Mouse (Mus musculus): Measurements from ENCODE around the gene Mmgt2.

DNA sequence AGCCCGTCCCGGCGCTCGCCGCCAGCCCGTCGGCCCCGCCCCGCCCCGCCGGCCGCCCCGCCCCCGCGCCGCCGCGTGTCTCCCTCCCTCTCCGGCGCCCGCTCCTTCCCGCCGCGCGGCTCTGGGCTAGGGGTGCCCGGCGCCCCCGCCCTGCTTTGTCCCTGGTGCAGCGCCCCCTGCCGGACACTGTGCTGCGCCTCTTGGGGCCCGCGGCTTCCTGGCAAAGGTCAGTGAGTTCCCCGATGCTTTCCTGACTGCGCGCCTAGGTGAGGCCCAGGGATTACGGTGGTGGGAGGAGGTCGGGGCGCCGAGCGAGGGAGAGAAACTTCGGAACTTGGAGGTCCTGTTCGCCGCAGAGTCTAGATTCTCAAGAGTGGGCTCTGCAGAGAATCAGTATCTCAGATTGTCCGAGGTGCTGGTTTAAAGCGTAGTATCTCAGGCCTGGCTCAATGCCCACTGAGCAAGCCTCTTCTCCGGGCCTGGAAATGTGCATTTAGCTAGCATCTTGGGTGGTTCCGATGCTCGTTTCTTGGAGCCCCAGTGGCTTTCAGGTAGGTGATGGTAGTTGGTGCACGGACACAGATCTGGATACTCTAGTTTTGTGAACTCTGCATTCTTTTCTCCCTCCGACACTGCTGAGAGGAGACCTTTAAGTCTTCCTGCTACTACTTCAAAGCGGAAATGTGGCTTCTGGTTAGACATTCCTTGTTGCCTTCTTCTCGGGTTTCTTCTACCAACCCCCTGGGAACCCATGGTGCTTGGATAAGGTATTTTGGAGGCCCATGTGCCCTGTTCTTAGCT is at the start of gene Mmgt2:
- TF ChIP-seq CTCF (IDR thresholded peaks at IDR 0.05; ENCODE audit: control insufficient read depth, insufficient read depth, insufficient read length) = peak; percentile 98
- no peak for TF ChIP-seq MYOG (IDR thresholded peaks at IDR 0.05; ENCODE audit: control insufficient read depth, extremely low read depth, insufficient read length)
- no peak for TF ChIP-seq USF1 (IDR thresholded peaks at IDR 0.05; ENCODE audit: low read depth)
- no peak for TF ChIP-seq MYOD1 (IDR thresholded peaks at IDR 0.05; ENCODE audit: control insufficient read depth, insufficient read length, low read depth)

Data from C2C12 (cell line).